Mouse (Mus musculus) forebrain, embryonic 16.5 days (tissue): ENCODE results near the gene Gjc2. TPM values are rescaled to one million over a fixed set of nuclear protein-coding genes. Genes with fewer than 3 reads are reported as not detected.
A peak's percentile ranks its signal among the peaks of the same experiment; 100 is the strongest.

Experiments used
- ATAC-seq: fragments of 200-750 bp; cut with Nextera tagmentation; 2 replicates; pipeline ENCODE4 v1.8.0; 2017; ENCODE audit warnings: mild to moderate bottlenecking, moderate library complexity
- H3K27ac ChIP-seq: fragments of 300-500 bp; sonication (generic); 2 replicates; pipeline ENCODE4 v1.5.1; 2014; ENCODE audit warnings: low read length, control low read depth
- H3K27me3 ChIP-seq: fragments of 300-500 bp; sonication (generic); replicated peaks from 2 replicates; pipeline ENCODE4 v1.6.1; 2014; ENCODE audit warnings: low read length; ENCODE audit not compliant: control insufficient read depth, insufficient read depth
- H3K36me3 ChIP-seq: fragments of 300-500 bp; sonication (generic); 2 replicates; pipeline ENCODE4 v1.6.1; 2014; ENCODE audit not compliant: control insufficient read depth, insufficient read depth
- H3K4me1 ChIP-seq: fragments of 300-500 bp; sonication (generic); replicated peaks from 2 replicates; pipeline ENCODE4 v1.6.1; 2014; ENCODE audit warnings: low read length; ENCODE audit not compliant: control insufficient read depth, insufficient read depth
- H3K4me2 ChIP-seq: fragments of 300-500 bp; sonication (generic); 2 replicates; pipeline ENCODE4 v1.6.1; 2014; ENCODE audit warnings: mild to moderate bottlenecking, low read length, control low read depth
- H3K4me3 ChIP-seq: fragments of 300-500 bp; sonication (generic); replicated peaks from 2 replicates; pipeline ENCODE4 v1.5.1; 2014; ENCODE audit warnings: mild to moderate bottlenecking, low read length, control low read depth
- H3K9ac ChIP-seq: fragments of 300-500 bp; sonication (generic); replicated peaks from 2 replicates; pipeline ENCODE4 v1.6.1; 2014; ENCODE audit warnings: low read depth, low read length, control low read depth
- H3K9me3 ChIP-seq: fragments of 300-500 bp; sonication (generic); 2 replicates; pipeline ENCODE4 v1.6.1; 2016; ENCODE audit warnings: low read length; ENCODE audit not compliant: control insufficient read depth
- WGBS: fragments of 180-500 bp; shearing (Covaris S2); extraction: QIAGEN DNeasy Blood & Tissue Kit; methylation state at CpG from one replicate; pipeline ENCODE4 v1.1.7; 2014; 5-methylcytosine and 5-hydroxymethylcytosine counted together
- polyA plus RNA-seq: library from polyadenylated mRNA; unstranded; fragments of >200 nt; fragmentation: Nextera tagmentation; extraction: Ambion mirVana; gene quantifications from 2 replicates; pipeline ENCODE4 v1.2.1, GENCODE M21; 2015

The Gjc2 gene
- polyA plus RNA-seq, result 0.11 and 0.30 TPM in 2 replicates

DNA sequence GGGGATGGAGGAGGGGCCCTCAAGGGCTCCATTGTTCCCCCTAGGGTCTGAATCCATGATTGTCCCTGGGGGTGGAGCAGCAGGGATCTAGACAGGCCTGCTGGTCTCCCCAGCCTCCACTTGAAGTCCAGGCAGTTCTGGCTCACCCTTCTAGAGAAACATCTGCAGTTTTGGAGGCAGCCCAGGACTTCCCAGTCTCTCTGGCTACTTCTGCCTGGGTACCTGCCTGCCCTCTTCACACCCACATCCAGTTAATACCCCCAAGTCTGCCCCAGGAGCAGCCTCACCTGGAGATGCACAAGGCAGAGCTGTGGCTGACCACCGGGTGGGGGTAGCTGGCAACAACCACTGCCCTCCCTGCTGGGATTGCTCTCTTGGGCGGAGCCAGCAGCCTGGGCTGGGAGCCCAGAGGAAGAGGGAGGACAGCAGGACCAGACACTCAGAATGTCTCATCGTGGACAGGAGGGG lies at the start of gene Gjc2:
Gene Gjc2, minus strand, starts transcription at position 350 of the 468 bp plus-strand sequence.
- ATAC-seq, result no peak
- Histone ChIP-seq H3K9me3 (no peaks in the 10 kb centered on the region), H3K4me1 (no peaks in the 10 kb centered on the region), H3K27ac (no peak within 1 kb of the TSS), H3K27me3 (peaks cover 12% of the 10 kb centered on the region), H3K36me3 (peaks cover 6% of the 10 kb centered on the region; the same call in 1 of the 2 replicates), H3K9ac (no peak within 1 kb of the TSS), H3K4me3 (no peak within 1 kb of the TSS), H3K4me2 (no peak within 1 kb of the TSS)
- WGBS, result 33% methylated on average over 3 of the region's 3 CpGs

DNA sequence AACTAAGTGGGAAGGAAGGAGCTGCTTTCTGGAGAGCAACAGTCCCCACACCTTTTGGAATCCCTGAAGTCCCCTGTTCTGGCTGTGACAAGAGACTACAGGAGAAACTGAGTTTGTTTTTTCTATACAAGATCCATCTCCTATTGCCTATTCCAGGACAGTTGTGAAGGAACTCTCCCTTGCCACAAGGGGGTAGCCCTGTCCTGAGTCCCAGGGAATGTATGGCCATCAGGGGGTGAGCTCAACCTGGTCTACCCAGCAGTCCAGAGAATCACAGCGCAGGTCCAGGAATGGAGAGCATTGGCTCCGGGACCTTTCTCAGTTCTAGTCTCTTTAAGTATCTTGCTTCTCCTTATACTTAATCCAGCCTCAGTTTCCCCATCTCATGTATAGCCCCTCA lies 49.8 kb upstream of the Gjc2 start:
- Histone ChIP-seq H3K36me3 (no peaks in the 10 kb centered on the region), H3K27me3 (no peaks in the 10 kb centered on the region), H3K9ac (no peak overlapping the region), H3K4me3 (no peak overlapping the region), H3K4me2 (no peak overlapping the region), H3K27ac (no peak overlapping the region), H3K4me1 (peaks cover 4% of the 10 kb centered on the region; the same call in 1 of the 2 replicates), H3K9me3 (no peaks in the 10 kb centered on the region)
- 56% methylated on average over 2 of the region's 2 CpGs for WGBS
- no peak for ATAC-seq

DNA sequence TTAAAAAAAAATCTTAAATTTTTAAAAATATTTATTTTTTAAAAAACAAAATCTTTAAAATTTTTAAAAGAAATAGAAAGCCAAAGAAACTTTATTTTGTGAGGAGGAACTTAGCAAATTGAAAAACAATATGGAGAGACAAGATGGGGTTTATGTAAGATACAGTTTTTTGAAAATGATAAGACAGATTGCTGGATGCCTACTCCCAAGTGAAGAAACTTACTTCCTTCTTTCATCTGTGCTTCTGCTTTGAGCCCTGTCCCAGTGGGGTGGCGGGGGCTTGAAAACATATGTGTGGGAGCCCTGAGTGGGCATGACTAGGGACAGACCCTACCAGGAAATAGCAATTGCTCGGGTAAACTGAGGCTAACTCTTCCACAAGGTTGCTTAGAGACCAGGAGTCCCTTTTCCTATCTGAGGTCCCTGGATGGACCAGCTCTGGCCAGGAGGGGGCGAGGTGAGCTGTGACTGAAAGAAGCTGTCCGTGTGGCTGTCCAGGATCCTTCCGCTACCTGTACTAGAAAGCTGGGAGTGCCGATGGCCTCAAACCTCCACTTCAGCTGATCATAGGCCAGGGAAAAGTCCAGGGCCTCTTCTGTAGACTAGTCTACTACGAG lies 47.2 kb upstream of the Gjc2 start:
- Histone ChIP-seq H3K4me2 (no peak overlapping the region), H3K4me3 (no peak overlapping the region), H3K4me1 (peaks cover 25% of the 10 kb centered on the region), H3K36me3 (no peaks in the 10 kb centered on the region), H3K9me3 (no peaks in the 10 kb centered on the region), H3K27me3 (no peaks in the 10 kb centered on the region), H3K9ac (no peak overlapping the region), H3K27ac (no peak overlapping the region)
- ATAC-seq, result no peak
- WGBS, result 9% methylated on average over 7 of the region's 7 CpGs

DNA sequence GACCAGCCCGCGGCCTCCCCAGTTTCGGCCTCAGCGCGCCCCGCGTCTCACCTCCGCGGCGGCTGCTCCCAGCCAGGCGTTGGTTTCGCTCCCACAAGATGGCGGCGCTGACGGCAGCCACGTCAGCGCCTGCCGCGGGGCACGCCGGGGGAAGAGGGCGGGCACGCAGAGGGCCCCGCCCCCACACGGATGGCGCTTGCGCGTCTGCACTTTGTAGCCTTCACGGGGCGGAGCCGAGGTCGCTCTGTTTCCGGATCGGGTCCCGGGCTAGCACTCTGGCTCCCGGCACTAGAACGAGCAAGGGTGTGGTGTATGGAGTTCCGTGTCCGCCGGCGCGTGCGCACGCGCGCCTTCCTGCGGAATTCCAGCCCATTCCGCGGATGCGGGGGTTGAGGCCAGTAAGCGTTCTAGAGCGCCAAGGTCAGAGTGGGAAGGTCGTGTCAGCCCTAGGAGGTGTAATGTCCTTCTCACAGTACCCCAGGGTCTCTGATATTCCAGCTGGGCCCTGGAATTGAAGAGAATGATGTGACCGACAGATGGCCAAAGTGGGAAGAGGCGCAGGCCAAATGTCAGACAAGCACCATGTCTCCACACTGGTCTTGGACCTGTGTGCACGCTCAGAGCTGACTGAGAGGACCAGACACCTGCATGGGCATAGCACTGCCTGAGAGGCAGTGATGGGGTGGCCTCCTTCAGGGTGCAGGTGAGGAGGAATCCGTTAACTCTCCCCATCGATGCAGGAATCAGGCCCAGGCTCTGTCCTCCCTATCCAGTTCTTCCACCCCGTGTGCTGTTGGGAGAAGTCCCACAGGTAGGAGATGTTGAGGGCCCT lies 45.3 kb upstream of the Gjc2 start, which contains the start of gene Arf1:
Gene Arf1, minus strand, starts transcription at position 149 of the 832 bp plus-strand sequence.
- H3K4me3 ChIP-seq, result peak within 1 kb of the TSS; percentile 100
- H3K9me3 ChIP-seq, result no peaks in the 10 kb centered on the region
- no peaks in the 10 kb centered on the region for H3K27me3 ChIP-seq
- H3K9ac ChIP-seq, result peak within 1 kb of the TSS; percentile 97
- peak; percentile 97 for ATAC-seq
- peak within 1 kb of the TSS; percentile 93 for H3K27ac ChIP-seq
- WGBS, result 5% methylated on average over 58 of the region's 59 CpGs
- H3K36me3 ChIP-seq, result no peaks in the 10 kb centered on the region
- peak within 1 kb of the TSS; percentile 68 for H3K4me2 ChIP-seq
- H3K4me1 ChIP-seq, result peaks cover 29% of the 10 kb centered on the region

DNA sequence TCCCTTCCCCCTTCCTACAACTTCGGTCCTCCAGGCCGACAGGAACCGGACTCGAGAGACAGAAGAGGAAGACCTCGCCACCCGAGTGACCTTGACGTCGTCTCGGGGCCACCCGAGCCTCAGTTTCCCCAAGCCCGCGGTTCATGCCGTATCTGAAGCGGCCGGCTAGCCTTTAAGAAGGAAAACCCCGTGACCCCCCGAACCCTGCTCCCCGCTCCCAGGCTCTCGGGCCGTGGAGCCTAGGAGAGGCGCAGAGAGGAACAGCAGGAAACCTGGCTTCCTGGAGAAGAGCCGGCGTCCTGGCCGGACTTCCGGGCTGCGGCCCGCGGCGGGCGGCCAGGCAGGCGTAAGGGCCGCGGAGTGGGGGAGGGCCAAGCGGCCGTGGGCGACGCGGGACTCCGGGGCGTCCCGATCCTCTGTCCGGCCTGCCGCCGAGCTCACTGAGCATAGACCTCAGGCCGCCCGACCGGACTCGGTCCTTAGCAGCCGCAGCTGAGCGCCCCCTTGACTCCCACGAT lies 44.6 kb upstream of the Gjc2 start:
- H3K27ac ChIP-seq, result peak overlapping the region; percentile 93
- peak; percentile 67 for ATAC-seq
- WGBS, result under 1% methylated on average over 36 of the region's 51 CpGs

DNA sequence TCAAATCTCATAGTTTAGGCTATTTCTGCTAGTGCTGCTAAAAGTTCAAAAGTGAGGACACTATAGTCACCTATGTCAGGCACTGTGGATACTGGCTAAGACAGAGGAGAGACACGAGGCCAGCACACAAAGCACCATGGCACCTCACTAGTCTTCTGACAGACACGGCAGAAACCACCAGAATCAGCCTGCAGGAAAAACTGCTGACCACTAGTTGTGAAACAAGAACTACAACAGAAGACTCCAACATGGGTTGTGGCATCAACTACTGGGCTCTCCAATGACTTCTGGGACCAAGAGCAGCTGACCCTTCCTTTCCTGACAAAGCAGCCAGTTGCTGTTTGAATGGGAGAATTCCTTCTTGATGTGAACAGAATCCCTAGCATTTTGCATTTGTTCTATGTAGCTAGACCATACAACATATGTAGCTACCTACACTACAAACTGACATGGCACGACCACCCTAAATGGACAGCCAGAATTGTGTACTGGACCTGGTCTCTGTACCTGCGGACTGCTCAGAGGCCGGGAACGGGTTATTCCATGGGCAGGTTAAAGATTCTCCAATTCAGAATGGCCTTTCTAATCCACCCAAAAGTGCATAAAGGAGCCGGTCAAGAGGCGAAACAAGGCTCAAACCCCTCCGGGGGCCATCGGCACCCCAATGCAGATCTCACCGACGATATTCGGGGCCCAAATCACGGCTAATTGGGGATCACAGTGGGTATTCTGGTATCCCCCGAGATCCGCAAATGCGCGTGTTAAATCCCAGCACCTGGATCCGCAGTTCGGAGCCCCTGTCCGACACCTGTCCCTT lies 44.0 kb upstream of the Gjc2 start:
- Histone ChIP-seq H3K27ac (no peak overlapping the region), H3K9me3 (no peaks in the 10 kb centered on the region), H3K36me3 (no peaks in the 10 kb centered on the region), H3K4me3 (peak overlapping the region; percentile 100), H3K4me2 (peak overlapping the region; percentile 68), H3K9ac (peak overlapping the region; percentile 97), H3K4me1 (peaks cover 29% of the 10 kb centered on the region), H3K27me3 (no peaks in the 10 kb centered on the region)
- 5% methylated on average over 21 of the region's 21 CpGs for WGBS
- no peak for ATAC-seq

More for the DNA sequence above, 44.6 kb upstream of the Gjc2 start:
- Histone ChIP-seq H3K9ac (peak overlapping the region; percentile 97), H3K4me3 (peak overlapping the region; percentile 100), H3K36me3 (no peaks in the 10 kb centered on the region), H3K27me3 (no peaks in the 10 kb centered on the region), H3K4me2 (peak overlapping the region; percentile 68), H3K4me1 (peaks cover 29% of the 10 kb centered on the region), H3K9me3 (no peaks in the 10 kb centered on the region)

DNA sequence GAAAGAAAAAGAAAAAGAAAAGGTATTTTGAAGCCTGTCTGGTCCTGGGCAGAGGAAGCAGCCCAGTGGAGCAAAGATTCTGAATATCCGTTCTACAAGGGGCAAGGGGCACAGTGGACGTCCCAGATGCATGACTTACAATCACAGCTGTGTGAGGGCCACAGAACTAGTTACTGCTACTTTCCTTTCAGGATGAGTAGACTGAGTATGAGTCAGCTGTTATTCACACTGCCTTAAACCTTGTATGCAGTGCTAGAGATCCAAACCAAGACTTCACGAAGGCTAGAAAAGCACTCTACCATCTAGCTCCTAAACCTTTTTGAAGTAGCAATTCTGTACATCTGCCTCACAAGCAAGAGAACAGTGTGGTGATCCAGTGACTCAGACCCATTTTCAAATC lies 43.2 kb upstream of the Gjc2 start:
- Histone ChIP-seq H3K9ac (peak overlapping the region; percentile 97), H3K27me3 (no peaks in the 10 kb centered on the region), H3K4me1 (peaks cover 29% of the 10 kb centered on the region), H3K27ac (no peak overlapping the region), H3K9me3 (no peaks in the 10 kb centered on the region), H3K36me3 (no peaks in the 10 kb centered on the region), H3K4me2 (peak overlapping the region; percentile 68), H3K4me3 (peak overlapping the region; percentile 100)
- WGBS, result 60% methylated on average over 3 of the region's 3 CpGs
- ATAC-seq, result no peak

DNA sequence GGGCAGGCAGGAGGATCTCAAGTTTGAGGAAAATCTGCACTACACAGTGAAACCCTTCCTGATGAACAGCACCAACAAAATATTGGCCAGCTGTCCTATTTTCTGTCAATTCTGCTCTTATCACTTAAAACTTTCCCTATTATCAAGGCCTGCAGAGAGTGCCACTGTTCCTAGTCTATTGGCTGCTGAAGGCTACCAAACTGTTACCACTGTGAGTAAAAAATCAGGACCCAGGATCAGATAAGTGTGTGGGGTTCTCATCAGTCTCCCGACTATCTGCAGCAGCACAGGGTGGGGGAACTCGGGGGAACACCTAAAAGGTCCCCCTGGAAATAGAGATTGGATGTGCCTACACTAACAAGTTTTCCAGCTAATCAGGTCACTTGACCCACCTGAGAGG lies 42.2 kb upstream of the Gjc2 start:
- Histone ChIP-seq H3K4me2 (no peak overlapping the region; the same call in 1 of the 2 replicates), H3K4me3 (no peak overlapping the region), H3K9ac (no peak overlapping the region; the same call in 1 of the 2 replicates), H3K4me1 (peaks cover 29% of the 10 kb centered on the region), H3K27ac (no peak overlapping the region), H3K36me3 (peaks cover 2% of the 10 kb centered on the region; the same call in 1 of the 2 replicates), H3K9me3 (no peaks in the 10 kb centered on the region), H3K27me3 (no peaks in the 10 kb centered on the region)
- no peak for ATAC-seq
- 86% methylated on average over 2 of the region's 2 CpGs for WGBS
